Mouse (Mus musculus): Measurements from ENCODE around the gene Mt4.

The Mt4 gene

DNA sequence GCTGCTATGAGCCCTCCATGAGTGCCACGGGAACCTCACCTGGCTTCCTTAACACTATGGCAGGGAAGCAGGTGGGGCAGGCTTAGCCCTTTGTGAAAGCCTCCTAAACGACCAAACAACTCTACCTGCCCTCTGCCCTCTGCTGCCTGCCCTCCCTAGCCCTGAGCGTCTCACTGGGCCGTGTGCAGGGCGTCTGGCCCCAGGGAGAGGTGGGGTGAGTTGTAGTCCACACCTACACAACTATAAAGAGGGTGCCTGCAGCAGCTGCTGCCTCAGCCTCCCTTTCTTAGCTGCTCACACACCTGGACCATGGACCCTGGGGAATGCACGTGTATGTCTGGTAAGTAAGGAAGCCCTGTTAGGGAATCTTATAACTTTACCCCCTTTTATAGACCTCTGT lies at the start of gene Mt4:
TSS of gene Mt4 (plus strand) at position 265 of the 400 bp plus-strand sequence.
- DNase-seq (ENCODE audit: extremely low read depth, low read depth): no peak

DNA sequence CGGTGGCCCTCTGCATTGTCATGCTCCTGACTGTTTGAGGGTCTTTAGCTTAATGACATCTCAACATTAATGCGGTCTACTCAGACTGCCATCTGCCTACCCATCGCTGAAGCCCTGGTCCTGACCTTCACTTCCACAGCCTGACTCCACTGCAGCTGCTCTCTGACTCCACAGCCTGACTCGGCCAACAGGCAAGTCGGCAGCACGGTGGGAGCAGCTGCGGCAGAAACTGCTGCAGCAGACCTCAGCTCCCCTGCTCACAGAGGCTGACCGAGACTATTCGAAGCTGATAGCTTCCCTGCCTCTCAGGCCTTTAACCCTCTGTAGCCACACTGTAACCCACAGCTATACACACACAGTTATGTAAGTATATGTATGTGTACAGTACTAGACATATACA lies 49.0 kb upstream of the Mt4 start:
- DNase-seq (ENCODE audit: extremely low read depth, low read depth): no peak

DNA sequence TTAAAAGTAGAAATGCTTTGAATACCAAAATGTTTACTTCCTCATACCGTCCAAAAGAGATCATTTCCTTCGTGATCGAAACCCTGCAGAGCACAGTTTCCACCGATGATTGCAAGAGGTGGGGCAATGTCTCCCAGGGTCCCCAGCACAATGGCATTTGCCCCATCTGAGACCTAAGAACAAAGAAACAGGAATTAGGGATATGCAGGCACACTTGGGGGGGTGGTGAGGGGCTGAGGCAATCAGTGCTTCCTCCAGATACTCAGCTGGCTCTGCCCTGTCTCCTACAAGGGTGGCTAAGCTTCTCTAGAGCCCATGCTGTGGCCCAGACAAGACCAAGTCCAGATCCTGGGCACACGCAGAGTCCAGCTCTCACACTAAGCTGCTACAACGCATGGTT lies 47.3 kb upstream of the Mt4 start:
- no peak for DNase-seq (ENCODE audit: extremely low read depth, low read depth)

DNA sequence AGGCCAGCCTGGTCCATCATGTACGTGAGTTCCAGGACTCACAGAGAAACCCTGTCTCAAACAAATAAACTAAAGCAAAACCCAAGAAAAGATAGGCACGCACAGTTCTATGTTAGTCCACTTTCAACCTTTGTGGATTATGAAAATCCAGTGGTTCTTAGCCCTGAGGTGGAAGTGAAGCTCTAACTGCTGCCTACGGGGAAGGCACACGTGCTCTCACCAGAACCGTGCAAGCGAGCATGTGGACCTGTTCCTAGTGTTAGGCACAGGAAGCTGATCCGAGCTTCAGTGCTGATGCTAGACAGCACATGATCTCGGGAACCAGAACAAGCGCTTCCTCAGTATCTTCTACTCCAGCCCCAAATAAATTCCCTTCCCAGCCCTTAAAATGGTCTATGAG lies 44.1 kb upstream of the Mt4 start:
- DNase-seq (ENCODE audit: extremely low read depth, low read depth): no peak

DNA sequence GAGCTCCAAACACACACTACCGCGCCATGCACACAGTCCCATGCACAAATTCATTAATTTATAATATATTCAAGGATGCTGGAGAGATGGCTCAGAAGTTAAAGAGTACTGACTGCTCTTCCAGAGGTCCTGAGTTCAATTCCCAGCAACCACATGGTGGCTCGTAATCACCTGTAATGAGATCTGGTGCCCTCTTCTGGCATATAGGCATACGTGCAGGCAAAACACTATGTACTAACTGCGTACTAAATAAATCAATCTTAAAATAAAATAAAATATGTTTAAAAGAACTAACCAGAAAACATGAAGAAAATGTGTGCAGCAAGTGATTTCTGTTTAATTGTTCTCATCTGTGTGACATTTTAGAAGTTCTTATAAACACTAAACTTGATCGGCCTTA lies 42.7 kb upstream of the Mt4 start:
- no peak for DNase-seq (ENCODE audit: extremely low read depth, low read depth)

DNA sequence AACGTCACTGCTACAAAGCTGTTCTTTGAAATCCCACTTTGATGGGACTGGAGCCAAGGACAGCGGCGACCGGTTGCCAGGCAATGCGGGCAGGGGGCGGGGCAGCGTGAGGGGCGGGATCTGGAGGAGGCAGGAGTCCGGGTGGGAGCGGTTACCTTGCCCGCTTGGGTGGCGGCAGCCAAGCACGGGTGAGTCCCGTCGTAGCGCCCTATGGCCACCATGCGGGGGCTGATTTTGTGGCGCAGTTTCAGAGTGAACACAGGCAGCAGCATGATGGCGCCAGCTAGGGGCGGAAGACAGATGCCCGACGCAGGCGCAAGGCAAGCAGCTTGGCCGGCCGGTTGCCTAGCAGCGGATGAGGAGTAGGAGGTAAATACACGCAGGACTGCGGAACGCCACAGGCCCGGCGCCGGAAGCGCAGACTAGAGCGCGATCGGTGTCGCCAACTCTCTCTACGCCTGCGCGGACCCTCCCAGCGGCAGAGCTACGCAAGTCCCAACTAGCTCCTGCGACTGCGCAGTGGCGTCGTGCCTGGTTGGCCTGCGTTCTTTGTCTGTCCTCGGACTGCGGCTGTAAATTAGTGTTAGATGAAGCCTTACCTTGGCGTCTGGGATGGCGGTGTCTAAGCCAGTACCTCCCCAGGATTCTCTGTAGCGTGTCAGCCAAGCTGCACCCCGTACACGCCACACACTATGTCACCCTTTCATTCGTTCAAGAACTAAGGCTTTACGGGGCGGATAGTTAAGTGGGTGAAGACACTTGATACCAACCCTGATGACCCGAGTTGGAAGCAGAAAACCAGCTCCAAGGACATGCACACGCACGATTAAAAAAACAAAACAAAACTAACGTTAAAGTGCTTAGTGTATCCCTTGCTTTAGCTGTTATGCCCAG lies 38.7 kb upstream of the Mt4 start, which contains the start of gene Bbs2:
TSS of gene Bbs2 (minus strand) at position 848 of the 894 bp plus-strand sequence.
- DNase-seq (ENCODE audit: extremely low read depth, low read depth): peak; percentile 96

DNA sequence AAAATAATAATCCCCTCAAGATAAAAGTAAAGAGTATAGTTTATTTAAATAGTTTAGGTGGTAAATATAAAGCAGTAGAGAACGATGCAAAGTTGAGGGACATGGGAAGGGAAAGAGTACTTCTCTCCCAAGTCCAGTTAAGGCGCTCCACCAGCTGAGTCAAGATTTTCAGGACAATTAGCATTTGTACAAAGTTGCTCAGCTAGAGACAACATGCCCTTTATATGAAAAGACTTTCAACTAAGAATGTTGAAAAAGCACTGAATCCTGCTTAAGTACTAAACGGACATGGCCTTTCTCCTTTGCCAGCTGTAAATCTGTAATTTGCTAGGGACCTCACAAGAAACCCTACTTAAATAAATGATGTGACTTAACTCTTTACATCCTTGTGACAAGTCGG lies 38.0 kb upstream of the Mt4 start:
- no peak for DNase-seq (ENCODE audit: extremely low read depth, low read depth)

DNA sequence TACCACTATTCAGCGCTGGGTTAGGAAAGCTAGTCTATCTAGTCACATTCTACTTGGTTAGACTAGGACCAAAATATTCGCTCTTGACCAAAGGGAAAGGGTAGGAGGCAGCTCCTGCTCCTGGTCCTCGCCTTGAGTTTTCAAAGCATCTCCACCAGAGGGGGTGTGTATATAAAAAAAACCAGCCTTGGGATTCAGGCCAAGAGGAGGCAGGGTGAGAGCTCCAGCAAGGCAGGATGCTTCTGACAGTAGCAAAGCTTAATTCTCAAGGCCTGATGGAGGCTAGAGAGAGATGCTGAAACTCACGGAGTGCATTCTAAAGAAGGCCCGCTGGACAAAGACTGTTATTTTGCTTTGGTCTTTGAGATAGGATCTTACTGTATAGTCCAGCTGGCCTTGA lies 32.9 kb upstream of the Mt4 start:
- DNase-seq (ENCODE audit: extremely low read depth, low read depth): no peak

DNA sequence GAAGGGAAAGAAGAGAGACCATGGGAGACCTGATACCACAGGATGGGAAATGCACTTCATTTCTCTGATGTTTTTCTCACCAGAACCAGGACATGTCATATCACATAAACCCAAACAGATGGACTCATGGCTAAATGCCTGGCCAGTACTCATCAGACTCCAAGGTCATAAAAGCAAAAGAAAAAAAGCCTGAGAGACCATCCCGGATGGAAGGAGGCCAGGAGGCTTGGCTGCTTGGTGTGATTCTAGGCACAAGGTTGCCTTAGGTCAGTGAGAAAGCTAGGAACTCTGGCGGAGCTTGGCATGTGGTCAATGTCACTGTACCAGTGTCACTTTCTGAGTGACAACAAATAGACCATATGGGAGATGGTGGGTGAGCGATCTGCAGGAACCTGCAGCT lies 29.1 kb upstream of the Mt4 start:
- no peak for DNase-seq (ENCODE audit: extremely low read depth, low read depth)

DNA sequence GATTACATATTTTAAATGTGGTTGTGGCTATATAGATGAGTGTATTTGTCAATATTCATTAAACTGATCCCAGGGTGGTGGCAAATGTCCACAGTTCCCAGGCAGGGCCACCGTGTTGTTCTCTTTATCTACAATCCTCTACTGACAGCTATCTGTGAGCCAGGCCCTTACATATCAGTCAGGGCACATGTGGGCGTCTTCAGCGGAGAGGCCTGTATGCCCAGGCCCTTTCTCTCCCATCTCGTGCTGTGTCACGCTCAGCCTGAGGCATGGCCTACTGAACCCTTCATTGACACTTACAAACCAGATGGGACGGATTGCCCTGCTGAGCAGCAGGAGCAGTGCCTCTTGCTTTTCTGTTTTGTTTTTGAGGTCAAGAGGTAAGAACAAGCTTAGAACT lies 27.6 kb upstream of the Mt4 start:
- no peak for DNase-seq (ENCODE audit: extremely low read depth, low read depth)

DNA sequence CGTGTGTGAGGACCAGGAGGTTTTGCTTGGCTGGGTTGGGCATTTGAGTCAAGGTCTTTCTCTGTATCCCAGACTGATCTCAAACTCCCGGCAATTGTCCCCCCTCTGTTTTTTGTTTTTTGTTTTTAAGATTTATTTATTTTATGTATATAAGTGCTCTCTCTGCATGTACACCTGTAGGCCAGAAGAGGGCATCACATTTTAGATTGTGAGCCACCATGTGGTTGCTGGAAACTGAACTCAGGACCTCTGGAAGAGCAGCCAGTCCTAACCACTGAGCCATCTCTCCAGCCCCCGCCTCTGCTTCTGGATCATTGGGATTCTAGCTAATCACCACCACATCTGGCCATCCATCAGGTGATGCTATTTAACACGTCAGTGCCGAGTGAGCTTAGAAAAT lies 27.2 kb upstream of the Mt4 start:
- DNase-seq (ENCODE audit: extremely low read depth, low read depth): no peak

DNA sequence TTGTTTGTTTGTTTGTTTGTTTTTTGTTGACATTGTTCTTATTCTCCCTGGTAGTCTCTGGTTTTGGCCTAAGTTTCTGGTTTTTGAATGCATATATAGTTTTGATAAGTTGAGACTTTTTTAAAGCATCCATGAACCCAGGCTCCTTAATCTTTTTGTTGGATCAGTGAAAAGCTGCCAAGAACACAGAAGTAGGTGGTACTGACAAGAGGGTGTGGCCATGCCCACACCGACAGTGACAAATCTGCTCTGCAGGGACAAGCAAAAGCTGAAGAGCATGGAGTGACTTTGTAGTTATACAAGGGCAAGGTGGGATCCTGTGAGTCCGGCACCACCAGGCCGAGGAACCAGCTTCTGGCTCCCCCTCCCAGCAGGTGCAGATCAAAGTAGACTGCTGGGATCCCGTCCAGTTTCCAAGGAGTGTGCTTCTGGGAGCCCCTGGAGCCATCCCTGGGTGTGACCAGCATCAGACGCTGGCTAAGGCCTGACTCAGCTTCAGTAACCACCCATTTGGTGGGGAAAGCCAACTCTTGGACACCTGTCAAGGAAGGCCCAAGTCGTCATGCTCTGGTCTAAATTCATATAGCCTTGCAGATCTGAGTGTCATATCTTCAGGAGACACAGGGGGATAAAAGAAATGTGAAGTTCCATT lies 26.3 kb upstream of the Mt4 start:
- DNase-seq (ENCODE audit: extremely low read depth, low read depth): no peak

DNA sequence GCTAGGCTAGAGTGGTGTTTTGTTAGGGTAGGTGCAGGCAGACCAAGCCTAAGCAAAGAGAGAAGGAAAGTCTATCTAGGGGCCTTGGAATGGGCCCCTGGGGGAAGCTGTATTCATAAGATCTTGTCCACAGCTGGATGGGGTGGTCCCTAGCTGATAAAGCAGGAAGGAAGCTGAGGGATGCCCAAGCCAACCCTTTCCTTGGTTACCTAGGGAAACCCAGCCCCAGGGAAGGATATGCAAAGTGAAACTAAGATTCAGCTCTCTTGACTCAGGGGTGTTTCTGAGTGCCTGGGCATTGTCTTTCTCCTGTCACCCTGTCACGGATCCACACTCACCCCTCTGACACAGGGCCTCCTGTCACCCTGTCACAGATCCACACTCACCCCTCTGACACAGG lies 23.6 kb upstream of the Mt4 start:
- DNase-seq (ENCODE audit: extremely low read depth, low read depth): peak; percentile 11

DNA sequence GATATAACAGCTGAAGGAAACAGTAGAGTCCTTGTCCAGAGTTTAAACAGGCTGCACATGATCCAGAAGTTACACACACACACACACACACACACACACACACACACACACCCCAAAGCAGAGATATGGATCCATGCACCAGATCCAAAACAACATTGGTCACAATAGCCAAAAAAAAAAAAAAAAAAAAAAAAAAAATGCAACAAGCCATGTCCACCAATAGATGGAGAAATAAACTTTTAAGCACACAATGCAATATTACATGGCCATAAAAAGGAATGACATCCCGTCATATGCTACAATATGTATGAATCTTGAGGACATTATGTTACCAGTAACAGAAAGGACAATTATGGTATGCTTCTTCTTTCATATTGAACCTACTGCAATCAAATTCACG lies 23.0 kb upstream of the Mt4 start:
- DNase-seq (ENCODE audit: extremely low read depth, low read depth): no peak

DNA sequence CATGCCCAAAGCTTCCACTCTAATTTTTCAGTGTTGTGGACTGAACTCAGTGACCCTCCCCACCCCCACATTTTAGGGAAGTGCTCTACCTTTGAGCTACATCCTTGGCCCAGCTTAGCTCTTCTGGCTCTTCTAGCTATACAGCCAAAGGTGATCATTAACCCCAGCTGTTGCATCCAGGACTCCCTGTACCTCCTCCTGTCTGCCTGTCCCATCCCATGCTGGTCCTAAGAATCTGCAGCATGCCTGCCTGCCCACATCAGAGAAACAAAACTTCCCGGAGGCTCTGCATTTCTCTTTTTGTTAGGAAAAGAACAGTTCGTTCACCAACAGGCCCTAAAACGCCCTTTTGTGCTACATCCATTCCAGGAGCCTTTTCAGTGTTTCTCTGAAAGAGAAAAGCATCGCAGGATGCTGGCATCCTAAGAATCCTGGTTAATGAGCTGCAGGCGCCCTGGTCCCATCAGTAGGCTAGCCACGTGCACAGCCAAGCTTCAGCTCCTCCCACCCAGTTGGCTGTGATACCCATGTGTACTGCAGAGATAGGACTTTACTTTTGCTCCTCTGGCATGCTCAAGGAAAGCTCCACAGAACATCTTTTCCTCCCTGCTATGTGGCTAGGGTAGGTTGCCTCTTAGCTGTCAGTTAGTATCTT lies 18.1 kb upstream of the Mt4 start:
- peak; percentile 43 for DNase-seq (ENCODE audit: extremely low read depth, low read depth)

DNA sequence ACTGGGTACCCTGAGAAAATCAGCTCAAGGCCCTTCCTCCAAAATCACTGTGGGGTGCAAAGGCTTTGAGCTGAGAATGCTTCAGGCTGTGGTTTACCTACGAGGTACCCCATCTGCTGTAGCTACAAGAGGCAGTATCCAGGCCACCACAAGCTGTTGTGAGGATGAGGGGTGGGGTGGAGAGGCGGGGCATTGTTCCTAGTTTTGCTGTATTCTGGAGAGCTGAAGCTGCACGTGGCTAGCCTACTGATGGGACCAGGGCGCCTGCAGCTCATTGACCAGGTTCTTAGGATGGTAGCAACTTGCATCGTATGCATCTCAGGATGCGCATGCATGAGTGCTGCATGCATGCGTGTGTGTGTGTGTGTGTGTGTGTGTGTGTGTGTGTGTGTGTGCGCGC lies 15.4 kb upstream of the Mt4 start:
- no peak for DNase-seq (ENCODE audit: extremely low read depth, low read depth)

DNA sequence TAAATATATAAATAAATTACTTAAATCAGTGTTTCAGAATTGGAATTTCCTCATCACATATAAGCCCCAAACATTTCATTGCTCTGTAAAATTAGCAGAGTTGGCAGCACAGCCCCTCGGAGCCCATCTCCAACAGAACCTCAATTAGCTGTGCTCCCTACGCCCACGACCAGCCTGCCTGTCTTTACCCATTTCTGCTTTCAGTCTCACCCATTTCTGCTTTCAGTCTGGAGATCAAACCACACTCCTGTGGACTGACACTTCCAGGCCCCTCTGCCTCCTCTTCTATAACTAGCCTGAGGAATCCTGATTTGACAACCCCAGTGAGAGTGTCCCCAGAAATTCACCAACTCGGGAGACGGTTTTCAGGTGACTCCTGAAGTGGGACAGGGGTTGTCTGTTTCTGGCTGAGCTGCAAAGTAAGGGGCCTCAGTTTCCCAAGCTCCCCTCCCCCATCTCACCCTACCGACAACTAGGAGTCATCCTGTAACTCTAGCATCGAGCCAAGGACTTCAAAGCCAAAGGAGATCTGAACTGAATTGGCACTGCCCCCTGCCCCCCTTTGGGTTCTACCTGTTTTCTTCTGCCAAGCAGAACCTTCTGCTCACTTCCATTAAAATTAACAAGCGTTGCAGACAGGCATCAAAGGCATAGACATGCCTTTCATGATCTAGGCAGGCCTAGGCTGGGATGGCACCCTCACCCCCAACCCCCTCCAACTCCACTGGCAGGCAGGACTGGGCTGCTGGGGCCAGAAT lies 14.1 kb upstream of the Mt4 start:
- no peak for DNase-seq (ENCODE audit: extremely low read depth, low read depth)

DNA sequence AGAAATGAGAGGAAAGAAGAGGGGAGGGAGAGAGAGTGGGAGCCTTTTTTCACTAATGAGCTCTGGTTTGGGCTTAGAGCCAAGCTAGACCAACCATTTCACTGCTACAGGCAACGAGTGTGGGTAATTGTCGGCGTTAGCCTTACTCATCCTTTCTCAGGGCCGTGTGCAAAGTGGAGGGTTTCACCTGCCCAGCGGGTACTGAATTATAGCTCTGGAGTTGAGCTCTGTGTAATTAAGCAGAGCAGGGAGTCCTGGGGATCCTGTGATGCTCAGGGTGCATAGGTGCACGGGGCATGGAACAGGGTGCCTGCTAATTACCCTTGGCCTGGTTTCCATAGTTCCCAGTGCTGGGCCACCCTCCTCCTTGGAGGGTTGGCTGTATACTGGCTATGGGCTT lies 9.3 kb upstream of the Mt4 start:
- no peak for DNase-seq (ENCODE audit: extremely low read depth, low read depth)

DNA sequence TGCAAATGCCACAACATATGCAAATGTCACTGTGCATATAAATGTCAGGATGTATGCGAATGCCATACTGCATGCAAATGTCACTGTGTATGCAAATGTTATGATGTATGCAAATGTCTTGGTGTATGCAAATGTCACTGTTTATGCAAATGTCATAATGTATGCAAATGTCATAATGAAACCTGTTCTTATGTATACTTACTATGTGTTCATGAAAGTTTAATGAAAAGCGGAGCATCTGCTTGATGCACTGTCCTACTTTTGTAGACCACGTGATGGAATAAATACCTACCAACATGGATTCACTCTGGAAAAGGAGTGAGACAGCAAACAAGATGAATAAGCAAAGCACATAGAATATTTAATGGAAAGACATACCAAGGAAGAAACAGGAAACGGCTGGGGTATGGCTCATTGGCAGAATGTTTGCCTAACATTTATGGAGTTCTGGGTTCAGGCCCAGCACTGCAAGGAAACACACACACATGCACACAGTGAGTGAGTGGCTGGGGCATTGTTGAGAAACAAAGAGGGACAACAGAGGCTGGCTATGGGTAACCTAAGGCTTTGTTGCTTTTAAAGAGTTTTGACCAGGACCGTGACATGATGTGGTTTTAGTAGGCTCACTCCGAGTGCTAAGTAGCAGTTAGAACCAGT lies 7.7 kb upstream of the Mt4 start:
- DNase-seq (ENCODE audit: extremely low read depth, low read depth): no peak

DNA sequence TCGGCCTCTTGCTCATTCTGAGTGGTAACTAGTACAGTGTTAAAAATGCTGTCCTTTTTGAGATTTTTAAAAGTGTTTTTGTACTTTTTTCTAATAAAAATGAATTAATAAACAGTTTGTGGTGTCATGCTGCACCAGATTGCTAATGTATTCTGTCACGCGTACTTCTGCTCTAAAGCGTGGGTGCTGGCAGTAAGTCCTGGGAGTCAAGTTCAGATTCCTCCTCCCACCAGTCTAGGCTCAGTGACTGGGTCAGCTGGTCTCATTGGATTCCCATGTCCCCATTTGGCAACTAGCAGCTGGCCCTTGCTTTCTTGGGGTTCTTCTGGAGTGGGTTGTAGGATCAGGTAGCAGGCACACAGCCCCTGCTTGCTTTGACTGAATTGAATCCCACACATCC lies 6.9 kb upstream of the Mt4 start:
- no peak for DNase-seq (ENCODE audit: extremely low read depth, low read depth)

DNA sequence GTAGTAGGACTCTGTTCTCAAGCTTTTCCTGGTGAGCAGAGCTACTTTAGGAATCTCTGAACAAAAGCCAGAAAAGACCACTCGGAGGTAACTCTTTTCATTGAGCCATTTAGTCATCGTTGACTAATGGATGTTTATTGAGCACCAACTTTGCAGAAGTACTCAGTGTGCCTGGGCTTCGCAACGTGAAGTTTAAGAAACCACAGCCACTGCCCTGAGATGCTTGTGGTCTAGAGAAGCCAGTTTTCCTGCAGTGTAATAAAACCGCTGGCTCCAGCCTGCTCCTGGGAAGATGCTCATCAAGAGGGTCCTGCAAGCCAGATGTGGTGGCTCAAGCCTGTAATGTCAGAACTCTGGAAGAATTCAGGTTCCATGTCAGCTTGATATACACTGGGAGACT lies 4.9 kb upstream of the Mt4 start:
- no peak for DNase-seq (ENCODE audit: extremely low read depth, low read depth)
